Mouse (Mus musculus): Measurements from ENCODE around the gene Tmem263.

Gene Tmem263

DNA sequence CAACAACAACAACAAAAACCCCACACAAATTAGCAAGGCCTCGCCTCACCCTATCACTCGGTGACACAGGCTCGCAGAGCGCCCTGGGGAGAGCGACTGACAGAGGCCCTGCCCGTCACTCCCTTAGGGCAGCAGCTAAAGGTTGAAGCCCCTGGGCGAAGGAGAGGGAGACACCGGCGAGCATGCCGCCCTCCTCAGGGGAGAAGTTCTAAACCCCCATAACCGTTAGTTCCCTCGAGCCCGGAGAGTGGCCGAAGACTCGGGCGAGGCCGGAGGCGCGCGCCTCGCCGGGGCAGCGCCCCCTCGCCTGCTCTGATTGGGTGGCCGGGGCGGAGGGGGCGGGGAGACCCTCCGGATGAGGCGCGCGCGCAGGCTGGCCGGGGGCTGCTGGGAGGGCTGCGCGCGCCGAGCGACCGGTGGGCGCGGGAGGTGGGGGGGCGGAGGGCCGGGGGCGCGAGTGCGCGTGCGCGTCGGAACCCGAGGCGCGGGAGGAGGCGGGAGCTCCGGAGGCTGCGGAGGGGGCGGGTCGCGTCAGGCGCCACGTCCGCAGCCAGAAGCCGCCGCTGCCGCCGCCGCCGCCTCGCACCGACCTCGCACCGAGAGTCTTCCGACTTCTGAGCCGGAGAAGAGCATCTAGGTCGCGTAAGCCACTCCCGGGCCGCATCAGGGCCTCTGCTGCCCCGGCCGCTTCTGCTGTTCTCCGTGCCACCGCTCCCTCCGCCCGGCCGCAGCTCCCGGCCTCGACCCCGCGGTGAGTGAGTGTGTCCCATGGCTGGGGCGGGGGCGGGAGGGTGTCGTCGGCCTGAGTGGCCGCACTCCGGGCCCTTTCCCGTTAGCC, at the start of gene Tmem263, which contains the start of gene Fhl4:
TSS of gene Tmem263 (plus strand) at position 381 of the 838 bp plus-strand sequence.
TSS of gene Fhl4 (minus strand) at position 249 of the 838 bp plus-strand sequence.
- peak; percentile 89 for DNase-seq (ENCODE audit: low read depth)

DNA sequence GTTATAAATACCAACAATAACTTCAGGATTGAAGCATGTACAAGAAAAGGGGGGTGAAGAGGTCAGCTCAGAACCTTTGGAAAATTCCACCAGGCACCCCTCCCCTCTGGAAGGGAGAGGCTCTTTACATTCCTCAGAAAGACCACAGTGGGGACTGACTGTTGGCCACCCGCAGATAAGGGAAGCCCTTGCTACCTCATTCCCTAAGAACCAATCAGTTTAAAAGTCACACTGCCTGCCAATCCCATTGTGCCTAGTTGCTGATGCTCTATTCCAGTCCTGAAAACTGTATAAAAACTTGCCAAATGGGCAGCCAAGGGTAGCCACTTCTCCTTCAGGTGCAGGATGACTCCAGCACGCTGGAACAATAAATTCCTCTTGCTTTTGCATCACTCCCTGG, 47.6 kb upstream of the Tmem263 start:
- no peak for DNase-seq (ENCODE audit: low read depth)

DNA sequence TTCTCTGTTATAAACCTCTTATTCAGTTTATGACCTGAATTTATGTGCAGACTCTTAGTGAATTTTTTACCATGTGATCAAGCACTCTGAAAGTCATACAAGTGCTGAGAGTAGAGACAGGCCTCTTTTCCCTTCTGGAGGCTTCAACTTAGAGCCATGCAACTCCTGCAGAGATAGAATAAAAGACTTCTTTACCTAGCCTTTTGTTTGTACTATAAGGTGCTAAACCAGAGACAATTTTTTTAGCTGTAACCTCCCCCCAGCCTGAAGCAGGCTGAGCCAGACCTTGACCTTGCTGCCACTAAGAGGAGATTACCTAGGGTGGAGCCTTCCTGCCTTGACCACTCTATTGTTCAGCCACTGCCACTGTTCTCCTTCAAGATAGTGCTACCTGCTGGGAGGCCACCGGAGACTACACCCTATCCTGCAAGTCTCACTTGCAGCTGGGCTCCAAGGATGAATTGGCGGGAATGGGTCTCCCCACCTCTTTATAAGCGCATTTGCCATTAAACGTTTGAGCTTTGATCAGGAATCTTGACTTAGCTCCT, 30.7 kb upstream of the Tmem263 start:
- DNase-seq (ENCODE audit: low read depth) = no peak

DNA sequence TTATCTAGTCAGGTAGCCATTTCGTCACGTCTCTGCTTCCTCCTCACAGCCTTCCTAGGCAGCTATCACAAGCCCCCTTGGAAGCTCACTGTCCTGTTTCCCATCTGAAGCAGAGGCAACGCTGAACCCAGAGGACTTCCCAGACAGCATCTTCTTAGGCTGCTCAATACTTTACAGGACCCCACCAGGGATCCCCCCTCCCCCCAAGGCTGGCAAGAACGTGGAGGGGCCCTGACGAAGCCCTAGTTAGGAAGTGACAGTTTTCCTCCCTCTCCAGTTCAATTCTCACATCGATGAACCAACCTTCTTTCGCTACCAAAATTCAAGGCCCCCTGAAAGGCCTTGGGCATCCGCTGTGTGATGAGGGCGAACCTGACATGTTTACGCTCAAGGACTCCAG, 586 bp upstream of the Tmem263 start:
- no peak for DNase-seq (ENCODE audit: low read depth)

DNA sequence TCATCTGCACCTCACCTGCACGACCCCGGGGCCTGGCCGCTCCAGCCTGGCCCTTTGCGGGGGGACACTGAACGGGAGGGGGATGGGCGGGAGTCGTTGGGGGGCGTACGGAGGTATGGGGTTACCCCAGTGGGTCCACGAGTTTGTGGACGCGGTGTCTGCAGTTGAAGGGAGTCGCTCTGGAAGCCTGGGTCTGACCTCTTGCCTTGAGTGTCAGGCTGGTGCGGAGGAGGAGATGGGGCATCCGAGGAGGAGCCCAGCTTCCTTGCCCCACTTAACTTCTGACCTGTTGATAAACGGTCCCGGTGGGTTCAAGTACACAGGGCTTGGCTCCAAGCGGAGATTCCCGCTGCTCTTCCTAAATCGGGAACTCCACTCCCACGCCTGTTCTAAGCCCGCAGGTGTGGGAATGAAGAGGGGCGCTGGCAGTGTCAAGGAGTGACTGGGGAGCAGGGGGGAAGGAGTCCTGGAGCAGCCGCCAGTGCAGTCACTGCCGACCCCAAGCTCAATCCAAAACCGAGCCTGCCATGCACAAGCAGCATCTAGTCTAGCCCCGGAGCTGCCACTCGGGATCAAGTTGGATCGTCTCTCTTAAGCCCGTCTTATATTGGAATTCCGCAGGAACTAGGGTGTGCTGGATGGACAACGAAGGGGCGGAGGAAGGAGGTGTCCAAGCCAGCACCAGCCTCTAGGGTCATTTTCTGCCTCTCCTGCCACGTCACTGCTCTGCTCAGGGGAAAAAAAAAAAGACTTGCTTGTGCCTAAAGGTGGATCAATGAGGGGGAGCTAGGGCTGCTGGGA, 858 bp downstream of the Tmem263 start:
- DNase-seq (ENCODE audit: low read depth) = peak; percentile 48

DNA sequence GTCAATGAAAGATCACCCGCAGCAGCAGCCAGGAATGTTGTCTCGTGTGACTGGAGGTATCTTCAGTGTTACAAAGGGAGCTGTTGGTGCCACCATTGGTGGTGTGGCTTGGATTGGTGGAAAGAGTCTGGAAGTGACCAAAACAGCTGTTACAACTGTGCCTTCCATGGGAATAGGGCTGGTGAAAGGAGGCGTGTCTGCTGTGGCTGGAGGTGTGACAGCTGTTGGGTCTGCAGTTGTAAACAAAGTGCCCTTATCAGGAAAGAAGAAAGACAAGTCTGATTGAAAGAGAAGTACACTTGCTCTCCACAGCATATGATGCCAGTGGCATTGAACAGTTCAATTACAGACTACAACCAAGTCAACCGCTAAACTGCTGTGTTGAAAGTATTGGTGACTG, 12.0 kb downstream of the Tmem263 start:
- no peak for DNase-seq (ENCODE audit: low read depth)

DNA sequence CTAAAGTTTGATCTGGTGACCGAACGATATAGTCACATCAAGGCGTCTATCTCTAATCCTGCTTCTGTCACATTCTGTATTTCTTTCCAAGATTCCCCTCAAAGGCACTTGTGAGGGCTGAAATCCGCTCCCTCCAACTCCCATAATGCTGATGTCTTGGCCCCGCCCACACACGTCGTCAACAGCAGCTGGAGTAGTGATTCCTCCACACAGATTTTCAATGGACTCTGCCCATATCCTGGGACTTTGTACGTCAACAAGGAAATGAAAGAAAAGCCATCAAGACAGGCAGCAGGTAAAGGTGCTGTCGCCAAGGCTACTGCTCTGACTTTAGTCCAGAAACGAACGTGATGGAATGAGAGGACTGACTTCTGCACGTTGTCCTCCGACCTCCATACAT, 22.8 kb downstream of the Tmem263 start:
- DNase-seq (ENCODE audit: low read depth) = no peak

DNA sequence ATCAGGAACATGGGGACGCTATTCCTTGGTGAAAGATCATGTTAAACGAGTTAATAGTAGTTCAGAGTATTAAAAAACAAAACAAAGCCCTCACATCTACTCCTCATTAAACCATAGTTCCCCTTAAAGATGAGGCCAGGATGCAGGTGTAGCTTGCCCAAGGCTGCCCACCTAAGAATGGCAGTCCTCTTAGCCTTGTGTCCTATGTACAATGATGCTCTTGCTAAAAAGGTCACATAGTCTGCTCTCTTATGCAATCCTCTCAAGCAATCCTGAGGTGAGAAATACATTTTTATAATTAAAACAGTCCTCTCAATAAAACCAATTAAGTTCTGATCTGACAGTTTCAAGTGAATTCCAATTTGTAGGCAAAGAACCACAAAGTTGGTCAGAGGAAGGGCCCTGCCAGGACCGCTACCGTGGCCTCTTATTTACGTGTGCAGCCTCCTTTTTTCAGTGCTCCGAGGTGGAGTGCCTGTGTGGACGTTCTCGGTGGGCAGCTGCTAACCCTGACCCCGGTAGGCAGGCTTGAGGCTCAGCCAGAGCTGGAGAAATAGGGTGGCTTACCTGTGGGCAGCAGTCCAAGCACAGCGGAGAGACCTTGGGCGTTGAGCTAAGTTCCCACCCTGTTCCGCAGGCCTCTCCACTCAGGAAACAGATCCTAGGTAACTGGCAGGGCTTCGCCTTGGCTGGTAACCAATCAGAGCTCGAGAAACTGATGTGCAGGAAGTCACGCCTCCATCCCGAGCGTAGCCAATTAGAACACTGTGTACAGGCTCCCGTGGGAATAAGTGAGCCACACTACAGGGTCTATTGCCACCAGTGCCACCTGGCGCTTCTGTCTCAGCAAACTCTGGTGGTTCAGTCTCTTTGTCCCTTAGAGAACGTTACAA, 25.2 kb downstream of the Tmem263 start, which contains the start of gene Mterf2:
TSS of gene Mterf2 (minus strand) at position 633 of the 893 bp plus-strand sequence.
- peak; percentile 95 for DNase-seq (ENCODE audit: low read depth)

DNA sequence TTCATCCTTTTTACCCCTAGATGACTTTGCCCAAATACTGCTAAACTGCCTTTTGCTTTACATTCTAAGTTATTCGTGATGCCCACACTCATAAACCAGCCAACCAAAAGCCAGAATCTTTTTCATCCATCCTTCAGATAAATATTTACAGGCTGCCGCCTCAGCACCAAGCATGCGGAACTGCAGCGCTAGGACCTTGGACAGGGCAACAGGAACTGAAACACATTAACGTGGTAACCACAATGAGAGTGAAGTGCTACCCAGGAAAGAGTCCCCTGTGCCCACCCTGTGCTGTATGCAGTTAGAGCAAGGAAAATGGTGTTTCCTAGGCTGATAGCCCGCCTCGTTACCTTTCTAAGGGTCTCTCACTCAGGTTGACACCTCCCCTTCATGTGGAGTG, 26.0 kb downstream of the Tmem263 start:
- DNase-seq (ENCODE audit: low read depth) = no peak

DNA sequence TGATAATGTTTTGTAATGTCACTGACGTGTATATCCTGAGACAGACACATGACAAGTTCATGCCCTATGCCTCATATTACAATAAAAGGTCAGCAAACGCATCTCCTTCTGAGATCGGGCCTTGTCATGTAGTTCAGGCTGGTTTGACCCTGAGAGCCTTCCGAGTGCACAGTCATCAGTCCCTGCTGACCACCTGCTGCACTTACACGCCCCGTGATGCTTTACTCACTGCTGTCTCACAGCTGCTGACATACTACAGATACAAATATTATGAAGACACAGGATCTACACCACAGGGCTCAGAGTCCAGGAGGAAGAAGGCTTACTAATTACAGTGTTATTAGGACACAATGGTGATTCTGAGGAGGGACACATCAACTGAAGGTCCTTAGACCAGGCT, 34.1 kb downstream of the Tmem263 start:
- DNase-seq (ENCODE audit: low read depth) = no peak

DNA sequence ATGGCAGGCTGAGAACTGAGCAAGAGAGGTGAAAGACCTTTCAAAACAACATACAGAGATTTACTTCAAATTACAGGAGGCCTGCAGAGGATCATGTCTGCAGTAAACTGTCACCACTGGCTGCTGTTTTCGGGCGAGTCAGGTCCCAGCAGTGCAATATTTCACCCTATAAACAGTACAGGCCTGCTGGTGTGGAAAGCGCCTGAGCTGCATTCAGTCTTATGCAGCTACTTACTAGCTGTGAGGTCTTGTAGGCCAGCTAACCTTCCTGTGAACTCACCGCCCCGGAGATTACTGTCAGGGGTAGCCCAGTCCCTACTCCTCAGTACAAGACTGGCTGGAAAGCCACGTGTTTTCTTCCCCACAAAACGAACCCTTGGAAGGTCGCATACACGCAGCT, 39.0 kb downstream of the Tmem263 start:
- DNase-seq (ENCODE audit: low read depth) = no peak

DNA sequence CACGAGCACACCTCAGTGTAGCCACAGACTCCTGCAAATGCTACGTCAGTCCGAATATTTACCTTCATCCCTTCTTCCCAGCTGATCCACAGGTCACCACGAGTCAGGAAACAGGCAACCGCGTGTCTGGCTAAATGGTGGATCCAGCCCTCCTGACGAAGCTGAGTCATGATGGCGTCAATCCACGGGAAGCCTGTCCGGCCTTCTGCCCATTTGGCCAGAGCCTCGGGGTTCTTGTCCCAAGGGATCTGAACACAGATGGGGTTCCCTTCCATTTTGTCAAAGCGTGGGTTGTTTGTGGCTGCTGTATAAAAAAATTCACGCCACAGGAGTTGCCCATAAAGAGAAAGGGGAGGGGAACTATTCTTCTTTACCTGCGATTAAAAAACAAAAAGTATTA, 43.9 kb downstream of the Tmem263 start:
- DNase-seq (ENCODE audit: low read depth) = no peak

DNA sequence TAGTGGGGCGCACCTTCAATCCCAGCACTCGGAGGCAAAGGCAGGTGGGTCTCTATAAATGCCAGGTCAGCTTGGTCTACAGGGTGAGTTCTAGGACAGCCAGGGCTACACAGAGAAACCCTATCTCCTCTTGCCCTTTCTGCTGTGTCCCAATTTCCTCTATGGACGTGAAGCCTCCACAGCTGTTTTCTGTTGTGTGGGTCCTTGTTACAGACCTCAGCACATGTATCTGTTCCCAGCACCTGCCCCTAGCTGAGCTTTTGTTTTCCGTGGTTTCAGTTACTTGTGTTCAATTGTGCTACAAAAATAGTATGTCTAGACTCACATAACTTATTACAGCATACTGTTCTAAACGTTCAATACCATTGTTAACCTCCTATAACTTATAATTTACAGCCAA, 46.8 kb downstream of the Tmem263 start:
- no peak for DNase-seq (ENCODE audit: low read depth)

DNA sequence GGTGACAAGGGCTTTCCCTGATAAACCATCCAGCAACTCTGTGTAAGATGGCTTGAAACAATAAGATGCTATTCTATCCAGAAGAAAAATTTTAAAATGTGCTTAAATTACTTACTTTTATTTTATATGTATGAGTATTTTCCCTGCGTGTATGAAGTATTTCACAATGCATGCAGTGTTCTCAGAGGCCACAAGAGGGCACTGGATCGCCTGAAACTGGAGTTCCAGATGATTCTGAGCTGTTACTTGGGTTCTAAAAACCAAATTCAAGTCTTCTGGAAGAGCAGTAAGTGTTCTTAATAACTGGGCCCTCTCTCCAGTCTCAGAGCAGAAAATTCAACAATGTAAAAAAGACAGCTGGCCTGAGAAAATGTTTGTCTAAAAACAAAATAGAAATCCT, 51.8 kb downstream of the Tmem263 start:
- DNase-seq (ENCODE audit: low read depth) = peak; percentile 74

DNA sequence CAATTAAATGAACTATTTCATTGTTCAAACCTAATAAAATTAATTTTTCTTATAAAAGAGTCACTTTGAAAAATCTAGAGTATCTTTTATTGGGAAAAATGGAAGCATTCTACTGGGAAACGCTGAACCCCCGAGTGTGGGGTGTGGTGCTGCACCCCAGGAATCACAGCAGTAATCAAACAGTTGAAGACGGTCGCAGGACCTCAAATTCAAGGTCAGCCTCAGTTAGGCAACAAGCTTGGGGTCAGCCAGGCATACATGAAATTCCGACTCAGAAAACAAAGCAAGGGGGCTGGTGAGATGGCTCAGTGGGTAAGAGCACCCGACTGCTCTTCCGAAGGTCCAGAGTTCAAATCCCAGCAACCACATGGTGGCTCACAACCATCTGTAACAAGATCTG, 55.0 kb downstream of the Tmem263 start:
- no peak for DNase-seq (ENCODE audit: low read depth)

DNA sequence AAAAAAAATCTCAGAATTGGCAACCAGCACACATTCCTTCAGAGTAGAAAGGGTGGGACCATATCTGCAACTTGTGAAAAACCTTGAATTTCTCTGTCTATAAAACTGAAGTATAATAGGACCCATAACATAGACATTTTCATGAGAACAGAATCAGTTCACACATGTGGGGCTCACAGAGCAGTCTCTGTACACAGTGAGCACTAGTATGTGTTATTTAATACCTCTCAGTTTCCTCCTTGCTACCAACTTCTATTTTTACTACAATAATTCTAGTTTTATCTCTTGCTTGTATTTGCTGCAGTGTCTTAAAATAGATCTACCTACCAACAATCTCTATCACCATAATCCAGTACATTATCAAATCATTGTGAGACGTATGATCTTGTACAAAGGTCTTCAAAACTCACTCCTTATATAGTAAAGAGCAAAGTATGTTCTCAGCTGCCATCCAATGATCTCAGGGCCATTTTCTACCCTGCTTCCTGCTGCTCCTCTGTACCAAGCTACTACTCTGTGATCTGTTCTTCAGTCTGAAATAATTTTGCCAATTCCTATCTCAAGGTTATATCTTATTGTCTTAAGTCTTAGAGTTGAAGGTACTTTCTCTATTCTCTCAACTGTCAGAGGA, 57.7 kb downstream of the Tmem263 start:
- DNase-seq (ENCODE audit: low read depth) = peak; percentile 28

DNA sequence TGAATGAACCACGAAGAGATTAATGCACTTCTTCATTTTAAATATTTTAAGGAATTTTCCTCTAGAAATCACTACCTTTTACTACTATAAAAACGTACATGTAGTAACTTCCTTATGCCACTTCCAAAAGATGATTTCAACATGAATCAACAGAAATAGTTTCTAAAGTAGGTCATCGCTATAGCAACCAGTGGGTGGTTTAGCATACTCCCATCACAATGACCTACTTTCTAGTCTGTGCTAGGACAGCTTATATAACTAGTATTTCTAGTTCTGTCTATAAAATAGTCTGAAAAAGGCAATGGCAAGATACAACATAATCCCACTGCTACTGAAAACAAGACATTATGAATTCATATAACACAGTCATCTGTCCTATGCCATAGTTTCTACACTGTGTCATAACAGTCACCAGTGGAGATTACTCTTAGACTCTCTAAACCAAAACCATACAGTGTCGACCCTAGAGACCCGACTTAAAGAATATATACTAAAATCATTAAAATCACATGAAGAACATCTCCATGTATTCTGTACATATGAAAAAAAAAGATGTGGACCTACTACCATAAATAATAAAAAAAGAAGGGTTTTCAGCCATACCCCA, 59.4 kb downstream of the Tmem263 start:
- peak; percentile 43 for DNase-seq (ENCODE audit: low read depth)

DNA sequence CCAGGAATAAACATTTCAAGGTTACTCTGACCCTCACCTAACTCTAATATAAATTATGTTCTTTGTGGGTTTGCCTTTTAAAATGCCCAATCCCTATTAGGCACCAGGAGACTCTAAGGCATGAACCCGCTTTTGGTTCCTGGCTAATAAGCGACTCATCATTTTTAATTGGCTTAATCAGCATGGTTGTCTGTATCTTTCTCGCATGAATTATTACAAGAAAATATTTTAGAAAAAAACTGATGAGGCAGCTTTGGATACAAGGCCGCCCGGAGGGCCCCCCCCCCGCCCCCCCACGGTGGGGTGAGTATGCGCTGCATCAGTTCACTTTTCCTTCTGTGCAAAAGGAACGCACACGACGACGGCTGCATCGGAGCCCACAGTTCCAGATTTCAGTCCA, 62.4 kb downstream of the Tmem263 start:
- no peak for DNase-seq (ENCODE audit: low read depth)

DNA sequence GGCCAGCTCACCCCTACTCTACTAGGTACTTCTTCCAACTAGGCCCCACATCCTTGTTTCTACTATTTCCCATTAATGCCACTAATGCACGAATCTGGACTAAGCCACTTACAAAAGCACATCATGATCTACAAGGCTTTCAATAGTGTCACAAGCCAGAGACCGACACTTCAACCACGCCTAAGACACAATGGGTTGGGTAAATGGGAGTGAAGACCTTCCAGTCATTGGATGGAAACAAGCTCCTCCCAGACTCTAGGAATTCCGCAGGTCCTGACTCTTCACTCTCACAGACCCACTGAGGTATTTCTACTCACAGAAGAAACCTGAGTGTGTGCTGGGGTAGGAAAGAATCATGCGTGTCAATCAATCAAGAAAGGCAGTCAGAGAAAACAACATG, 62.9 kb downstream of the Tmem263 start:
- no peak for DNase-seq (ENCODE audit: low read depth)

Data from naive thymus-derived CD4-positive, alpha-beta T cell, adult 2 months (primary cell).